ENCODE assay signal across 9 mouse cellular contexts in the genomic region with DNA sequence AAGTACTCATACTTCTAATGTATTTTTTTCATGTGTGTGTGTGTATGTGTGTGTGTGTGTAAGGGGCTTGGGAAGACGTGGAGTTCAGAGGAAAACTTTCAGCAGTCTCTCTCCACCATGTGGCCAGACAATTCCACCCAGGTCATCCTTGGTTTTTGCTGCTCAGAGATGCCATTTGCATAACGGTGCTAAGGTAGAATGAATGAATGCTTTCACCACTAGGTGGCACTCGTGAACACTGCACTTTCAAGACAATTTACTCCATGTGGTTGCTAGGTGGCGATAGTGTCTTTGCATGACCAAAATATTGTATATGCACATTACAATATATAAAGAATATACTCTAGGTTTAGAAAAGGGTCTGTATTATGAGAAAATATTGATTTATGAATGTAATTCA. TPM values are rescaled to one million over a fixed set of nuclear protein-coding genes. Genes with fewer than 3 reads are reported as not detected.
A peak's percentile ranks its signal among the peaks of the same experiment; 100 is the strongest.
DNase-seq lines count a peak whose midpoint lies in the region; ATAC-seq and TF ChIP-seq lines count a peak whose summit lies in the region.
"Had no signal": no experiment of that assay in that cellular context is flagged by ENCODE, and none has a peak within 500 bp of the region (broad histone marks: within the 10 kb centered on the region; RNA-seq: fewer than 3 reads in every experiment).

No protein-coding gene starts in this region.

- no peak overlapping the region for H3K4me2 ChIP-seq in liver, embryonic 13.5 days
- no peak overlapping the region for H3K4me2 ChIP-seq in neural tube, embryonic 12.5 days (replicated peaks)

- TF ChIP-seq CTCF in cortical plate, adult 2 months (IDR thresholded peaks at IDR 0.05; ENCODE audit: extremely low read depth, insufficient read depth, low read length): peak; percentile 94

- WGBS in liver, embryonic 13.5 days (ENCODE audit: insufficient replicate concordance): 7% methylated on average over 4 of the region's 4 CpGs
- WGBS in neural tube, embryonic 12.5 days: 28% methylated on average over 4 of the region's 4 CpGs

- no peak for TF ChIP-seq POLR2A in cortical plate, adult 2 months (IDR thresholded peaks at IDR 0.05; ENCODE audit: extremely low read depth, insufficient read depth, low read length)

- no peaks in the 10 kb centered on the region for H3K27me3 ChIP-seq in liver, embryonic 13.5 days
- no peaks in the 10 kb centered on the region for H3K27me3 ChIP-seq in neural tube, embryonic 12.5 days (replicated peaks)

- no peak overlapping the region for H3K27ac ChIP-seq in cortical plate, adult 2 months (ENCODE audit: insufficient read depth, low read length)
- no peak overlapping the region for H3K27ac ChIP-seq in liver, embryonic 13.5 days
- no peak overlapping the region for H3K27ac ChIP-seq in neural tube, embryonic 12.5 days

- DNase-seq in gastrocnemius, postnatal 10 days: peak; percentile 49
- DNase-seq in kidney, postnatal 14 days: peak; percentile 72
- peak; percentile 51 for DNase-seq in liver, embryonic 13.5 days
- DNase-seq in thymus, postnatal 14 days: peak; percentile 70

- H3K9ac ChIP-seq in liver, embryonic 13.5 days: no peak overlapping the region
- H3K9ac ChIP-seq in neural tube, embryonic 12.5 days: no peak overlapping the region

- peaks cover 4% of the 10 kb centered on the region; the same call in 1 of the 2 replicates for H3K36me3 ChIP-seq in liver, embryonic 13.5 days
- H3K36me3 ChIP-seq in neural tube, embryonic 12.5 days: peaks cover 13% of the 10 kb centered on the region

- peak; percentile 100 for ATAC-seq in CD4-positive, CD25-positive, alpha-beta regulatory T cell, adult 4 months
- peak; percentile 95 for ATAC-seq in activated CD4-positive, CD25-positive, alpha-beta regulatory T cell, adult 4 months
- peak; percentile 51; the same call in 1 of the 2 replicates for ATAC-seq in liver, embryonic 13.5 days (ENCODE audit: low read depth)
- peak; percentile 53; the same call in 1 of the 2 replicates for ATAC-seq in neural tube, embryonic 12.5 days (ENCODE audit: low FRiP score, low read depth)

- H3K9me3 ChIP-seq in liver, embryonic 13.5 days (replicated peaks): no peaks in the 10 kb centered on the region
- H3K9me3 ChIP-seq in neural tube, embryonic 12.5 days: no peaks in the 10 kb centered on the region

- no peak overlapping the region for H3K4me3 ChIP-seq in cortical plate, adult 2 months (ENCODE audit: insufficient read depth, low read length)
- no peak overlapping the region for H3K4me3 ChIP-seq in liver, embryonic 13.5 days (replicated peaks)
- no peak overlapping the region for H3K4me3 ChIP-seq in neural tube, embryonic 12.5 days

- no peaks in the 10 kb centered on the region for H3K4me1 ChIP-seq in cortical plate, adult 2 months (ENCODE audit: control insufficient read depth, insufficient read depth, low read length)
- no peaks in the 10 kb centered on the region for H3K4me1 ChIP-seq in liver, embryonic 13.5 days (replicated peaks)
- H3K4me1 ChIP-seq in neural tube, embryonic 12.5 days: no peaks in the 10 kb centered on the region

RNA-seq across cellular contexts. Expression of gene Rwdd1, which starts 32.7 kb away (rescaled TPM):
- polyA plus RNA-seq in CD4-positive, CD25-positive, alpha-beta regulatory T cell, adult 4 months (2017; shearing (Covaris generic)): 10 to 100 TPM; 50.7 to 77.2 TPM
- polyA plus RNA-seq in activated CD4-positive, CD25-positive, alpha-beta regulatory T cell, adult 4 months (2017; shearing (Covaris generic)): 100 to 1,000 TPM in 1 of 2 experiments, 10 to 100 TPM in 1; 99.2 to 106 TPM
- 65.8 and 72.3 TPM in 2 replicates for polyA plus RNA-seq in cortical plate, adult 2 months (2012; rRNA removed)
- total RNA-seq in gastrocnemius, postnatal 10 days (2021): 100 to 1,000 TPM in 1 of 2 experiments, 10 to 100 TPM in 1; 92.7 to 124 TPM
- 72.8 and 84.5 TPM in 2 replicates for polyA plus RNA-seq in liver, embryonic 13.5 days (2015; fragmentation: Nextera tagmentation; extraction: Ambion mirVana)
- polyA plus RNA-seq in neural tube, embryonic 12.5 days (2016; fragmentation: Nextera tagmentation; extraction: Ambion mirVana): 134 and 142 TPM in 2 replicates

RNA-seq across cellular contexts. Expression of gene Zup1, which starts 35.7 kb away (rescaled TPM):
- polyA plus RNA-seq in CD4-positive, CD25-positive, alpha-beta regulatory T cell, adult 4 months (2017; shearing (Covaris generic)): 10 to 100 TPM; 74.2 to 89.2 TPM
- 10 to 100 TPM; 48.4 to 76.4 TPM for polyA plus RNA-seq in activated CD4-positive, CD25-positive, alpha-beta regulatory T cell, adult 4 months (2017; shearing (Covaris generic))
- polyA plus RNA-seq in cortical plate, adult 2 months (2012; rRNA removed): 7.6 and 8.0 TPM in 2 replicates
- 1 to 10 TPM; 5.0 to 9.6 TPM for total RNA-seq in gastrocnemius, postnatal 10 days (2021)
- 7.8 and 9.3 TPM in 2 replicates for polyA plus RNA-seq in liver, embryonic 13.5 days (2015; fragmentation: Nextera tagmentation; extraction: Ambion mirVana)
- polyA plus RNA-seq in neural tube, embryonic 12.5 days (2016; fragmentation: Nextera tagmentation; extraction: Ambion mirVana): 24.9 and 26.9 TPM in 2 replicates

RNA-seq across cellular contexts. Expression of gene Trappc3l, which starts 50.6 kb away (rescaled TPM):
- not detected for polyA plus RNA-seq in CD4-positive, CD25-positive, alpha-beta regulatory T cell, adult 4 months (2017; shearing (Covaris generic))
- not detected for polyA plus RNA-seq in activated CD4-positive, CD25-positive, alpha-beta regulatory T cell, adult 4 months (2017; shearing (Covaris generic))
- polyA plus RNA-seq in cortical plate, adult 2 months (2012; rRNA removed): 0.19 TPM in 1 of 2 replicates, not detected in the other
- total RNA-seq in gastrocnemius, postnatal 10 days (2021): not detected
- not detected in 2 replicates for polyA plus RNA-seq in liver, embryonic 13.5 days (2015; fragmentation: Nextera tagmentation; extraction: Ambion mirVana)
- polyA plus RNA-seq in neural tube, embryonic 12.5 days (2016; fragmentation: Nextera tagmentation; extraction: Ambion mirVana): not detected in 2 replicates
- total RNA-seq: layer of hippocampus, postnatal 25 days had no signal

RNA-seq across cellular contexts. Expression of gene Calhm4, which starts 57.3 kb away (rescaled TPM):
- not detected for polyA plus RNA-seq in CD4-positive, CD25-positive, alpha-beta regulatory T cell, adult 4 months (2017; shearing (Covaris generic))
- polyA plus RNA-seq in activated CD4-positive, CD25-positive, alpha-beta regulatory T cell, adult 4 months (2017; shearing (Covaris generic)): not detected
- 0.02 TPM in 1 of 2 replicates, not detected in the other for polyA plus RNA-seq in cortical plate, adult 2 months (2012; rRNA removed)
- total RNA-seq in gastrocnemius, postnatal 10 days (2021): not detected
- polyA plus RNA-seq in liver, embryonic 13.5 days (2015; fragmentation: Nextera tagmentation; extraction: Ambion mirVana): not detected in 2 replicates
- not detected in 2 replicates for polyA plus RNA-seq in neural tube, embryonic 12.5 days (2016; fragmentation: Nextera tagmentation; extraction: Ambion mirVana)
- total RNA-seq: layer of hippocampus, postnatal 25 days had no signal
